25 mouse cellular contexts compared by ENCODE assay signal in the genomic region with DNA sequence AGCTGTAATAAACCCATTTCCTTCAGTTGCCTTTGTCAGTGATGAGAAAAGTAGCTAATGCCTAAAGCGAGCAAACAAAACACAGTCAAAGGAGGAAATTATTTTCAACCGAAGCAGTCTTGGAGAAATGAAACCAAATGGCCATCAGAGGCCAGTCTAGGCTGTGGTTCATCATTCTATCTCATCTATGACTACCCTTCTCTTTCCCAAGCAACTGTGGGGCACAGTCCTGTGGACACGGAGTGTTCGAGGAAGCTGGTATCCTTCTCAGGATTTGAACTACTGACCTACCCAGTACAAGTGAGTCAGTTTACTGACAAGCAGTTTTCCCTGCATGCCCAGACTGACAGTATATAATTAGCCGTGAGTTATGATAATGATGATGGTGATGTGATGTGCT.
DNase-seq lines count a peak whose midpoint lies in the region; ATAC-seq lines count a peak whose summit lies in the region.
"Had no signal": no experiment of that assay in that cellular context is flagged by ENCODE, and none has a peak within 500 bp of the region (broad histone marks: within the 10 kb centered on the region; RNA-seq: fewer than 3 reads in every experiment).

No protein-coding gene starts in this region.

- H3K27me3 ChIP-seq in heart, embryonic 10.5 days (ENCODE audit: insufficient read depth, poor library complexity, severe bottlenecking), result no peaks in the 10 kb centered on the region
- H3K27me3 ChIP-seq: CH12.LX; embryonic facial prominence, embryonic 12.5 days; forebrain, embryonic 13.5 days; forebrain, embryonic 15.5 days had no signal

- WGBS in heart, embryonic 10.5 days, result 84% methylated on average over 5 of the region's 5 CpGs

- H3K4me3 ChIP-seq in heart, embryonic 10.5 days, result no peak overlapping the region
- H3K4me3 ChIP-seq: embryonic facial prominence, embryonic 10.5 days; embryonic facial prominence, embryonic 12.5 days; forebrain, embryonic 13.5 days; forebrain, embryonic 15.5 days had no signal

- ATAC-seq in common myeloid progenitor, adult 5-6 weeks (replicated peaks; ENCODE audit: low read depth, poor library complexity, severe bottlenecking), result peak; percentile 45; the same call in 1 of the 2 replicates
- peak; percentile 62 for ATAC-seq in megakaryocyte, adult 5-6 weeks (ENCODE audit: poor library complexity, severe bottlenecking)
- ATAC-seq: activated CD4-positive, CD25-positive, alpha-beta regulatory T cell, adult 4 months; CD4-positive, CD25-positive, alpha-beta regulatory T cell, adult 4 months; forebrain, embryonic 13.5 days; forebrain, embryonic 15.5 days; forebrain, postnatal 0 days; Patski had no signal

- H3K27ac ChIP-seq in heart, embryonic 10.5 days, result no peak overlapping the region
- H3K27ac ChIP-seq: embryonic facial prominence, embryonic 10.5 days; embryonic facial prominence, embryonic 12.5 days; forebrain, embryonic 13.5 days; forebrain, embryonic 15.5 days had no signal

- DNase-seq in heart, adult 11 months, result peak; percentile 66
- DNase-seq in heart, embryonic 10.5 days (ENCODE audit: low spot score), result no peak
- no peak for DNase-seq in left cerebral cortex, adult 11 months (ENCODE audit: low spot score)
- DNase-seq in lung, postnatal 25 days (ENCODE audit: low spot score), result no peak
- DNase-seq: adrenal gland, adult 8-10 months; adrenal gland, postnatal 14 days; adrenal gland, postnatal 36 days; B cell, adult 2 months; cerebellum, adult 11-12 months; cerebellum, adult 2 months; cerebellum, adult 9-10 months; cerebellum, postnatal 10 days; cerebellum, postnatal 25 days; forebrain, postnatal 0 days had no signal

- no peaks in the 10 kb centered on the region for H3K4me1 ChIP-seq in heart, embryonic 10.5 days
- H3K4me1 ChIP-seq: embryonic facial prominence, embryonic 12.5 days; forebrain, embryonic 13.5 days; forebrain, embryonic 15.5 days had no signal

- no peaks in the 10 kb centered on the region for H3K9me3 ChIP-seq in heart, embryonic 10.5 days
- H3K9me3 ChIP-seq: embryonic facial prominence, embryonic 10.5 days; embryonic facial prominence, embryonic 12.5 days; forebrain, embryonic 13.5 days; forebrain, embryonic 15.5 days; G1E had no signal

- no peaks in the 10 kb centered on the region for H3K36me3 ChIP-seq in heart, embryonic 10.5 days
- H3K36me3 ChIP-seq: embryonic facial prominence, embryonic 10.5 days; embryonic facial prominence, embryonic 12.5 days; forebrain, embryonic 15.5 days; G1E had no signal
